Mouse (Mus musculus): Measurements from ENCODE around the gene Tspan1.

Tspan1 gene

DNA sequence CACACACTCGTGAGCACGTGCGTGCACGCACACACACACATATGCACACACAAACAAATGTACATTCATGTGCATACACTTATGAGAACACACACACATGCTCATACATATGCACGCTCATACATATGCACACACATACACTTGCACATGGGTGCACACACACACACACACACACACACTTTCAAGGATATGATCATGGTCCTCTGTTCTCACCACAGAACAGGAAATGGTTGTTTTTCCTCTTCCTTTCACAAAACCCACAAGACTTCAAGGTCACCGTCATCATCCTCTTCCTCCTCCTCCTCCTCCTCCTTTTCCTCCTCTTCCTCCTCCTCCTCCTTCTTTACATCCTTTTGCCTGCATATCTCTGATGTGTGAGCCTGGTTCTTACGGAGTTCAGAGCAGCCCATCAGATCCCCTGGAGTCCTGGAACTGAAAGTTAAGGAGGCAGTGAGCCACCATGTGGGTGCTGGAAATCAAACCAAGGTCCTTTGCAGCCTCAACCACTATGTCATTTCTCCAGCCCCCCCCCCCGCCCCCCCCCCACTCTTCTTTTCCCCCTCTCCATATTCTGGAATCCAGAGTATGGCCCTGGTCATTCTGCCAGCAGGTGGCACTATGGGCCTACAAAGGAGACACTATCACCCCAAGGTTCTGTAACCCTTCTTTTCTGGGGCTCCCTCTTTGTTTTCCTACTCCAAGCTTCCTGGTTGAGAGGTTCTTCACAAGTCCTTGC, 1.4 kb upstream of the Tspan1 start:
- peak in 1 of 2 experiments; percentile 84 for DNase-seq (ENCODE audit: low spot score in 2 of 2)

GRCm38 (mm10) chr4:116165708-116166407, 1.5 kb downstream of the Tspan1 start:
- DNase-seq (ENCODE audit: low spot score in 2 of 2), result no peak

DNA sequence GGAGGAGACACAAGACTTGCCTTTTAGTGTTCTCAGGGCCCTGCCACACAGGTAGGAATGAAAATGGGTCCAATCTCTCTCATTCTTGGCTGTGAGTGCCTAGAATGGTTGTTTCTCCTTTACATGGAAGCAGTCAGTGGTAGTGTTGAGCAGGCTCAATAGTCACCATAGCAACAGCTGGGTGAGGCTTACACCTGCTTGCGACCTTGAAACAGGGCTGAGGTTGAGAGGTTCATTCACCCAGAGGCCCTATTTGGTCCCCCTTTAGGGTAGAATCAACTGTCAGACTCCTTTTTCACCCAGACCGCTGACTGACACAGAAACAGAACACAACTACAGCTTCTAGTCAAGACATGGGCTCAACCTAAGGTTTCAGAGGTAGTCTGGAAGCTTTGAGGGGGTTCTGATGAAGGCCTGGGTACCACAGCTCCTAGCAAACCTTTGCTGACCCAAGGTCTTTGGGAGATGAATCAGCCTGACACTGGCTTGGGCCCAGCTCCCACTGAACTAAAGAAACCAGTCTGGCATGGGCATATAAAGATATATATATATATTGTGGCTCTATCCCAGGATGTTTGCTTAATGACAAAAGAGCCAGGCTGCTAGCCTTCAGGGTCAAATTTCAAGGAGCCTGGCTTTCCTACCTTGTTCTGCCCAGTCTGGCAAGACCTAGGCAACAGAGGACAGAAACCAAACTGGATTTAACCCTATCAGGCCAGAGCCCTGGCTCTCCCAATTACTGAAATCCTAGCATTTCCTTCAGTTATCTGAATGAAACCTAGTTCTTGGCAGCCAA, 2.4 kb downstream of the Tspan1 start:
- no peak for DNase-seq (ENCODE audit: low spot score in 2 of 2)

GRCm38 (mm10) chr4:116162142-116162541, 5.3 kb downstream of the Tspan1 start:
- DNase-seq (ENCODE audit: low spot score in 2 of 2), result no peak

GRCm38 (mm10) chr4:116160769-116161168, 6.6 kb downstream of the Tspan1 start:
- peak; percentile 74 to 91 for DNase-seq (ENCODE audit: low spot score in 2 of 2)

DNA sequence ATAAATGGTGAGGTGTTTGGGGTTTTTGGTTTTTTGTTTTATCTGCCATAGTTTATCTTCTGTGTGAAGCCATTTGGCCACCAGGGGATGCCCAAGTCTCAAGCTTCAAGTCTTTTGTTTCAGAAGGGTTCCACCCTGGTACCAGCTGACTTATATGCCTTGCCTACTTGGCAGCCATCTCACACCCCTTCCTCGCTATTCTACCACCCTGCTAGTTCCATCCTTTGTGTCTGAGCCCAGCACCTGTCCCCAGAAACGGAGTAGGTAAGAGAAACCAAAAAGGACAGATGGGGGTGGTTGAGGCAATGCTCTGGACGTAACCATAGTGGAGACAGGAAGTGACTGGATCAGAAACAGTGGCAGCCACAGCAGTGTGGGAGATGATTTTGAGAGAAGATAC, 7.5 kb downstream of the Tspan1 start:
- peak in 1 of 2 experiments; percentile 69 for DNase-seq (ENCODE audit: low spot score in 2 of 2)

GRCm38 (mm10) chr4:116157882-116158281, 9.5 kb downstream of the Tspan1 start:
- no peak for DNase-seq (ENCODE audit: low spot score in 2 of 2)

DNA sequence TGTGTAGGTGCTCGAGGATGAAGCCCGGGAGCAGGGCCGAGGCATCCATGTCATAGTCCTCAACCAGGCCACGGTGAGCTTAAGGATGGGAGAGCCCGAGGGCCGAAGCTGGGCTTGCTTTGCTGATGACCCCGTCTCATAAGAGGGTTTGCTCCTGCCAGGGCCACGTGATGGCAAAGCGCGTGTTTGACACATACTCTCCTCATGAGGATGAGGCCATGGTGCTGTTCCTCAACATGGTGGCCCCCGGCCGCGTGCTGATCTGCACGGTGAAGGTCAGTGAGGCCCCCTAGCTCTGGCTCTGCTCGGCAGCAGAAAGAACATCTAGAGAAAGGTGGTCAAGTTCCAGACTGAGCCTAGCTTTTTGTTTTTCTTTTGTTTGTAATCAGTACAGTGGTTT, 14.7 kb downstream of the Tspan1 start:
- no peak for DNase-seq (ENCODE audit: low spot score in 2 of 2)

- no peak for DNase-seq (ENCODE audit: low spot score in 2 of 2)
Measured at GRCm38 (mm10) chr4:116151238-116151637, 16.2 kb downstream of the Tspan1 start, which contains the start of gene Lurap1. Lurap1 (minus strand) TSS chr4:116151338.

GRCm38 (mm10) chr4:116150862-116151221, 16.6 kb downstream of the Tspan1 start:
- no peak for DNase-seq (ENCODE audit: low spot score in 2 of 2)

- no peak for DNase-seq (ENCODE audit: low spot score in 2 of 2)
Measured at GRCm38 (mm10) chr4:116150156-116150861, 17.1 kb downstream of the Tspan1 start.

- DNase-seq (ENCODE audit: low spot score in 2 of 2), result no peak
Measured at GRCm38 (mm10) chr4:116149812-116150155, 17.6 kb downstream of the Tspan1 start.

DNA sequence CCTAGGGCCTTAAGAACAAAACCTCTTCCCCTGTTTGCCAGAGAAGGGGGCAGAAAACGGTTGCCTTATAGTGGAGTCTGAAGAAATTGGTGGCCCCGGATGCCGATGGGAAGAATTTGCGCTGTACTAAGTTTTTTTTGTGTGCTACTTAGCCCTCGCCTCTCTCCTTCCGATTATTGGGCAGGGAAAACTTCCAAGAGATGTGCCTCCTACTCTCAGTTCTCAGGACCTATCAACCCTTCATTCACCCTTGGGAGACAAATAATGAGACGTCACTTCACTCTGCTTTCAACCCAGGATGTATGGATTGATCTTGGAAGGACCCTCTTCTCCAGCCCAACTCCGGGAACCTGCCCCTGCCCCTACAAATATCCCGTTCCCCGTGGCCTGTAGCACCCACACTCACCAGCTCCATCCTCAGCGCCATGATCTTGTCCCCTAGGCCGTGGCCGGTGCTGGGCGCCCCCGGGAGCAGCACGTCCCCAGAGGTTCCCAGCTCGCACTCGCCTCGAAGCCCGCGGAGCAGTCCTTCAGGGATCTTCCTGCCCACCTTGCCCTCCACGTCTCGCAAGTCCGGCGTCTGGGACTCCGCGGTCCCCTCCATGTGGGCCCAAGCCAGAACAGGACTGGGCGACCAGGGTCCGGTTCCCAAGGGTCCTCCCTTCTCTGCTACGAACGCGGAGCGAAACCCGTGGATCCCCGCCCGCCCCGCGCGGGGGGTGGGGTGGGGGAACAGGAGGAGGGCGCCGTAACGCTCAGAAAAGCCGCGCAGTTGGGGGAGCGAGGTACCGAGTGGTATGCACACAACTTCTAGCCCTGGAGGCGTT, 23.3 kb downstream of the Tspan1 start:
- peak in 1 of 2 experiments; percentile 66 for DNase-seq (ENCODE audit: low spot score in 2 of 2)

- DNase-seq (ENCODE audit: low spot score in 2 of 2), result no peak
Measured at GRCm38 (mm10) chr4:116143317-116143811, 24.0 kb downstream of the Tspan1 start.

- DNase-seq (ENCODE audit: low spot score in 2 of 2), result no peak
Measured at GRCm38 (mm10) chr4:116142269-116142668, 25.1 kb downstream of the Tspan1 start.

GRCm38 (mm10) chr4:116141736-116142135, 25.7 kb downstream of the Tspan1 start:
- DNase-seq (ENCODE audit: low spot score in 2 of 2), result no peak

DNA sequence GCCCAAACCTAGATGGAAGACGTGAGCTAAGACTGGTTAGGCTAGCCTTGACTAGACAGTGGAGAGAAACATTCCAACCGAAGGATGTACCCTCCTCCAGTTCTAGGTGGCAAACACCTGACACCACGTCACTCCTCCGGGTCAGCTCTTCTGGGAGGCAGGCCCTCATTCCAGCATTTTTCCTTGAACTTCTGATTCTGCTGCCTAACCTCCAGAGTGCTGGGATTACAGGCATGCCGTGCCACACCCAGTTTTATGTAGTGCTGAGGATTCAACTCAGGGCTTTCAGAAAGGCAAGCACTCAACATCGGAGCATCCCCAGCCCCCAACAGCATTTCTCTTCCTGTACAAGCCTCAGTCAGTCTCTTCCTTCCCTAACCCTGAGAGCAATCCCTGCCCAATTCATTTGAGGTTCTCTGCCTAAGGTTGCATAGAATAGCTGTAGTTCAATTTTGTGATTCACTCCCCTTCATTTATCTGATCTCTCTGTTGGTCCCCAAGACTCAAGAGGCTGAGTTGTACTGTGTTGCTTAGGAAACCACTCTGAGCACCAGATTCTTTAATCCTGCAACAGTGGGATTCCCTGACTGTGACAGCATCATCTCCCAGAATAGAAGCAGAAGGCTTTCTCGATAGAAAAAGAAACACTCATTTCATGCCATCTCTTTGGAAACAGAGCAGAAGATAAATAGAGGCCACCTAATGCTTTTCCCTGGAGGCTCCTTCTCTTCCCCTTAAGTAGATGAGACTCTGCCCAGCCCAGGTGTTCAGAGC, 26.4 kb downstream of the Tspan1 start:
- no peak for DNase-seq (ENCODE audit: low spot score in 2 of 2)

DNA sequence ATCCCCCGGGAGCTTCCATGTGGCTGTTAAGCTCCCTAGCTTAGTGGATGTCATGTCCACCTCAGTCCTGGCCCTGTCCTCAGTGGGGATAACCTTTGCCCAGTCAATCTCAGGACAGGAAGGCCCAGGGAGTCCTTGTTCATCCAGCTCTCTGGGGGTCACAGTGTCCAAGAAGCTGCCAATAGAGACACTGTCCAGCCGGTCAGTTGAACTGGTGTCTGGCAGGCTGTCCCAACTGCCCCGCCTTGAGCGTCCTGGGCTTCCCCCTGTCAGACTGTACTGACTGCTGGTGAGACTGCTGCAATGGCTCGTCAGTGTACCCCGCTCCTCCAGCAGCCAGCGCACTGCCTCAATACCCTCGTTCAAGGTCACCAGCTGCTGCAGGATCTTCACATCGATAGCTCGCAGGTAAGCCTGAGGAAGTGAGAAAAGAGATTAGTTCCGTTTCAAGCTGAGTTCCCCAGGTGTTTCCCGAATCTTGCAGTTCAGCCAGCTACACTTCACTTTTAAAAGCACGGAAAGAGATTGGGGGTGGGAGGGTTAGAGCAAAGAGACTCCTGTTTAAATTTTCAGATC, 29.9 kb downstream of the Tspan1 start:
- no peak for DNase-seq (ENCODE audit: low spot score in 2 of 2)

DNA sequence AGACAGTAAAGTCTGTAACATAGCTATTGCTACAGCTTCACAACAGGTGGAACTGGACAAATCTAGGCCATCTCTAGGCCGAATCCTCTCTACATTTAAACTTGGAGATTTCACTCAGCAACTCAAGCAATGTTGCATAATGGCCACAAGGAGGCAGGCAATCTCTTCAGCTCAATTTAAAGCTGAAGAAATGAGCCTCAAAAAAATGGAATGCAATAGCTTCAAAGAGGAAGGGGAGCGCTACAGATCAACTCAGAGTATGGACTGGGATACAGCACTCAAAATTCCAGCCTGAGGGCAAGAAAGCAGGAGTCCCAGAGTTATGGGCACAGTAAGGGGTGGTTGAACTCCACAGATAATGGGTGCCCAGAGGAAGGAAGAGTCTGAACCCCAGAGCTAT, 32.4 kb downstream of the Tspan1 start:
- no peak for DNase-seq (ENCODE audit: low spot score in 2 of 2)

DNA sequence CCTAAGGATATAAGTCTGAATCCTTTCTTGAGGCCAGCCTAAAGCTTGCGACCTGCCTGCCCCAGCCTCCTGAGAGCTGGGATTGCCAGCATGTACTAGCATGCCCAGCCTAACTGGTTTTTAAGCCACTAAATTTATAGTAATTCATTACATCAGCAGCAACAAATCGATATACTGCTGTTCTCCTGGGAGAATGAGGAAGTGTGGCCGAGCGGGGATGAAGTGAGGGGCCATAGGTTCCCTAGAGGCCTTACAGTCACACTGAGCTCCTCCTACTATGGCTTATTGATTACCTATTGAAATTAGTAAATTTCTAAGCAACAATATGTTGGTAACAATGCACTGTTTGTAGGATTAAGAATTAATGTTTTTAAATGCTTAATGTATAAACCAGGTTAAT, 34.3 kb downstream of the Tspan1 start:
- DNase-seq (ENCODE audit: low spot score in 2 of 2), result no peak

Measured in left cerebral cortex, adult 9 months (tissue).